Mouse (Mus musculus) frontal cortex, postnatal 25 days (tissue): ENCODE data around the gene Galnt18.

ENCODE experiments used
- DNase-seq, 2 experiments: peaks; one replicate each; pipeline ENCODE4 v3.0.0; 2022; ENCODE audit warnings: low spot score in 2 of 2

Gene Galnt18

GRCm38 (mm10) chr7:111563316-111564110 lies 216.3 kb downstream of the Galnt18 start:
- no peak for DNase-seq

- DNase-seq, result no peak
Observed at GRCm38 (mm10) chr7:111560097-111560496, 219.7 kb downstream of the Galnt18 start.

GRCm38 (mm10) chr7:111559011-111559410 lies 220.8 kb downstream of the Galnt18 start:
- no peak for DNase-seq

GRCm38 (mm10) chr7:111550987-111551386 lies 228.8 kb downstream of the Galnt18 start:
- no peak for DNase-seq

GRCm38 (mm10) chr7:111547069-111547468 lies 232.7 kb downstream of the Galnt18 start:
- DNase-seq, result peak; percentile 11 to 22

- DNase-seq, result no peak
Observed at GRCm38 (mm10) chr7:111545614-111546013, 234.2 kb downstream of the Galnt18 start.

- DNase-seq, result no peak
Observed at GRCm38 (mm10) chr7:111537946-111538345, 241.8 kb downstream of the Galnt18 start.

- DNase-seq, result no peak
Observed at GRCm38 (mm10) chr7:111534826-111535405, 244.9 kb downstream of the Galnt18 start.

- DNase-seq, result no peak
Observed at GRCm38 (mm10) chr7:111528961-111529643, 250.7 kb downstream of the Galnt18 start.

GRCm38 (mm10) chr7:111528462-111528861 lies 251.3 kb downstream of the Galnt18 start:
- DNase-seq, result no peak

GRCm38 (mm10) chr7:111520881-111521280 lies 258.9 kb downstream of the Galnt18 start:
- DNase-seq, result no peak

GRCm38 (mm10) chr7:111518581-111519242 lies 261.1 kb downstream of the Galnt18 start:
- no peak for DNase-seq

GRCm38 (mm10) chr7:111516882-111517281 lies 262.9 kb downstream of the Galnt18 start:
- no peak for DNase-seq

- DNase-seq, result no peak
Observed at GRCm38 (mm10) chr7:111515471-111515870, 264.3 kb downstream of the Galnt18 start.

GRCm38 (mm10) chr7:111509167-111509854 lies 270.5 kb downstream of the Galnt18 start:
- no peak for DNase-seq

- DNase-seq, result no peak
Observed at GRCm38 (mm10) chr7:111500616-111501015, 279.2 kb downstream of the Galnt18 start.

- DNase-seq, result no peak
Observed at GRCm38 (mm10) chr7:111499255-111499790, 280.5 kb downstream of the Galnt18 start.

- DNase-seq, result no peak
Observed at GRCm38 (mm10) chr7:111497191-111497590, 282.6 kb downstream of the Galnt18 start.

GRCm38 (mm10) chr7:111492242-111492949 lies 287.4 kb downstream of the Galnt18 start:
- no peak for DNase-seq

- no peak for DNase-seq
Observed at GRCm38 (mm10) chr7:111491566-111491965, 288.2 kb downstream of the Galnt18 start.
